Mouse (Mus musculus) heart, postnatal 10 days (tissue): ENCODE results near the gene Ssh1. TPM values are rescaled to one million over a fixed set of nuclear protein-coding genes. Genes with fewer than 3 reads are reported as not detected.

ENCODE experiments used
- DNase-seq, 2 experiments: peaks; one replicate each; pipeline ENCODE4 v3.0.0; 2021
- intact Hi-C: fragments of 180-260 bp; cut with DNase I; formaldehyde crosslinking; loops from one replicate; pipeline ENCODE4 v1.15.1; 2025
- total RNA-seq, 2 experiments: library from RNA; stranded (reverse); gene quantifications; 2 replicates each; pipeline ENCODE4 v1.2.3; 2021

The Ssh1 gene
- total RNA-seq, 2 experiments from 2014 or later: 18.6 to 20.3 TPM

- intact Hi-C loops: no loop called here
- no peak for DNase-seq
Measured at GRCm38 (mm10) chr5:113971434-113971960, 22.2 kb downstream of the Ssh1 start.

GRCm38 (mm10) chr5:113968371-113968770 is 25.3 kb downstream of the Ssh1 start:
- intact Hi-C loops: no loop called here
- peak in 1 of 2 experiments; percentile 38 for DNase-seq

GRCm38 (mm10) chr5:113966452-113967150 is 27.1 kb downstream of the Ssh1 start:
- no peak for DNase-seq
- intact Hi-C loops: no loop called here

- DNase-seq: no peak
- intact Hi-C loops: no loop called here
Measured at GRCm38 (mm10) chr5:113965659-113966185, 28.0 kb downstream of the Ssh1 start.

GRCm38 (mm10) chr5:113964972-113965371 is 28.7 kb downstream of the Ssh1 start:
- DNase-seq: no peak
- intact Hi-C loops: no loop called here

- intact Hi-C loops: no loop called here
Measured at GRCm38 (mm10) chr5:113961776-113962175, 31.9 kb downstream of the Ssh1 start.

GRCm38 (mm10) chr5:113960416-113960815 is 33.3 kb downstream of the Ssh1 start:
- intact Hi-C loops: no loop called here
- no peak for DNase-seq

More at GRCm38 (mm10) chr5:113961776-113962175, 31.9 kb downstream of the Ssh1 start:
- no peak for DNase-seq

- no peak for DNase-seq
- intact Hi-C loops: loop anchor here (5.0 kb wide), 2 partner anchors 68 to 168 kb away; partner anchors contain the start of gene Alkbh2
Measured at GRCm38 (mm10) chr5:113959039-113959438, 34.7 kb downstream of the Ssh1 start.

- intact Hi-C loops: loop anchor here (1.0 to 5.0 kb wide), 3 partner anchors 71 to 171 kb away; partner anchors contain the start of gene Alkbh2
- DNase-seq: peak; percentile 88 to 95
Measured at GRCm38 (mm10) chr5:113956510-113956909, 37.2 kb downstream of the Ssh1 start.

- DNase-seq: no peak
- intact Hi-C loops: loop anchor here (1.0 to 5.0 kb wide), 5 partner anchors 31 to 183 kb away; partner anchors contain the start of genes Alkbh2, Iscu and Sart3
Measured at GRCm38 (mm10) chr5:113955691-113956090, 38.0 kb downstream of the Ssh1 start.

- intact Hi-C loops: loop anchor here (1.0 to 5.0 kb wide), 4 partner anchors 31 to 182 kb away; partner anchors contain the start of genes Alkbh2, Iscu and Sart3
- peak in 1 of 2 experiments; percentile 40 for DNase-seq
Measured at GRCm38 (mm10) chr5:113955281-113955680, 38.4 kb downstream of the Ssh1 start.

GRCm38 (mm10) chr5:113954421-113954820 is 39.3 kb downstream of the Ssh1 start:
- intact Hi-C loops: loop anchor here (1.0 to 2.0 kb wide), 2 partner anchors 100 to 182 kb away; partner anchors contain the start of genes Iscu and Sart3
- peak; percentile 94 to 96 for DNase-seq

GRCm38 (mm10) chr5:113952519-113952918 is 41.2 kb downstream of the Ssh1 start:
- intact Hi-C loops: loop anchor here (2.0 kb wide), 1 partner anchor 16 kb away; no protein-coding TSS in a partner anchor

GRCm38 (mm10) chr5:113951693-113952071 is 42.0 kb downstream of the Ssh1 start:
- intact Hi-C loops: loop anchor here (2.0 kb wide), 1 partner anchor 15 kb away; no protein-coding TSS in a partner anchor
- no peak for DNase-seq

More at GRCm38 (mm10) chr5:113952519-113952918, 41.2 kb downstream of the Ssh1 start:
- DNase-seq: no peak

- intact Hi-C loops: no loop called here
- DNase-seq: no peak
Measured at GRCm38 (mm10) chr5:113950786-113951692, 42.7 kb downstream of the Ssh1 start.

- intact Hi-C loops: no loop called here
- DNase-seq: no peak
Measured at GRCm38 (mm10) chr5:113950133-113950532, 43.6 kb downstream of the Ssh1 start.

GRCm38 (mm10) chr5:113947280-113947679 is 46.4 kb downstream of the Ssh1 start:
- no peak for DNase-seq
- intact Hi-C loops: no loop called here

- intact Hi-C loops: no loop called here
Measured at GRCm38 (mm10) chr5:113945126-113945525, 48.6 kb downstream of the Ssh1 start.

GRCm38 (mm10) chr5:113943328-113943727 is 50.4 kb downstream of the Ssh1 start:
- DNase-seq: no peak
- intact Hi-C loops: no loop called here

More at GRCm38 (mm10) chr5:113945126-113945525, 48.6 kb downstream of the Ssh1 start:
- DNase-seq: no peak

- intact Hi-C loops: no loop called here
- no peak for DNase-seq
Measured at GRCm38 (mm10) chr5:113942580-113942979, 51.1 kb downstream of the Ssh1 start.
